Mouse (Mus musculus) thymus, postnatal 10 days (tissue): ENCODE results near the gene Olfr464.

ENCODE experiments used
- DNase-seq, 2 experiments: peaks; one replicate each; pipeline ENCODE4 v3.0.0; 2021; ENCODE audit warnings: low spot score in 2 of 2

The Olfr464 gene

GRCm38 (mm10) chr11:87920966-87921365, at the start of gene Olfr464:
Gene Olfr464 (minus strand): TSS chr11:87920967.
- peak in 1 of 2 experiments; percentile 42 for DNase-seq

DNA sequence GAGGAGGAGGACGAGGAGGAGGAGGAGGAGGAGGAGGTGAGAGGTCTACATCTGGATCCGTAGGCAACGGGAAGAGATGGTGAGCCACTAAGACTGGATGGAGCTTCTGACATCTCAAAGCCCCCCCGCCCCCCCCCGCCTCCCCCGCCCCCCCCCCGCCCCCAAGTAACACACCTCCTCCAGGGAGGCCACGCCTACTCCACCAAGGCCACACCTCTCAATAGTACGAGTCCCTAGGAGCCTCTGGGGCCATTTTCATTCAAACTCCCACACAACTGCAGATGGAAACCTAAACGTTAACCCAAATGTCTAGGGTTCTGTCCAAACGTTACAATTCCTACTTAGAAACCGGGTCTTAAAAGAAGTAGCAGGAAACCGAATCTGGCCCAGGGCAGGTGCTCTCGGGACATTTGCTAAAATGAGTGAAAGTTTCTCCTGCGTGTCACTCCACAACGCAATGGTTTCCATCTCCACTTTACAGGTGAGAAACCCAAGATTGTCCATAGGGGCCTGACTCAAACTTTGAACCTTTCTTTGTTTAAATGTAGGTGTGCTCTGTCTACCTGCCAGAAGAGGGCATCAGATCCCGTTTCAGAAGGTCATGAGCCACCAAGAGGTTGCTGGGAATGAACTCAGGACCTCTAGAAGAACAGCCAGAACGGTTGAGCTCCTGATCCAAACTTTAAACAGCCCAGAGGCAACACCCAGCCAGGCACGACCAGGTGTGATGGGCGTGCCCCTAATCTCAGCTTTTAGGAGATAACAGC, 47.8 kb upstream of the Olfr464 start:
- DNase-seq, result peak in 1 of 2 experiments; percentile 15

DNA sequence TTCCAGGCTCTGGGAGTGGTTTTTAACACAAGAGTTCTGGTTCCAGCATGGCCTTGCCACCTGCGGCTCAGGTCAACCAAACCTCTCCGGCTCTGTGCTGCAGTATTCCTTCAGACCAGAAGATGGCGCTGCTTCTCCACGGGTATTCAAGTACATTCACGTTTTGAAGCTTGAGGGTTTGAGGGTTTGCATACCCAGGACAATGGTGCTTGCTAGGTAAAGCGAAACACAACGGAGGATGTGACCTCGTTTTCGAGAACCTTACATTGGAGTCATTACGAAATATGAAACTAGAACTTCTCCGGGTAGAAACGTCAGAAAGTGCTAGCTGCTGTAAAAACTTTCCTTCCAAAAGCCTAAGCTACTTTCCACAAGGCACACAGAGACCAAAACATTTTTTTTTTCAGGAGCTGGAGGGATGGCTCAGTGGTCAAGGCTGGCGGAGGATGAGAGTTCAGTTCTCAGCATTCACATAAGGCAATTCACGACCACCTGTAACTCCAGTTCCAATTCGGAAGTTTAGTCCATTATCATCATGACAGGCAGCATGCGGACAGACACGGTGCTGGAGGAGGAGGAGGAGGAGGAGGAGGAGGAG, 47.0 kb upstream of the Olfr464 start:
- DNase-seq, result peak; percentile 78 to 90

DNA sequence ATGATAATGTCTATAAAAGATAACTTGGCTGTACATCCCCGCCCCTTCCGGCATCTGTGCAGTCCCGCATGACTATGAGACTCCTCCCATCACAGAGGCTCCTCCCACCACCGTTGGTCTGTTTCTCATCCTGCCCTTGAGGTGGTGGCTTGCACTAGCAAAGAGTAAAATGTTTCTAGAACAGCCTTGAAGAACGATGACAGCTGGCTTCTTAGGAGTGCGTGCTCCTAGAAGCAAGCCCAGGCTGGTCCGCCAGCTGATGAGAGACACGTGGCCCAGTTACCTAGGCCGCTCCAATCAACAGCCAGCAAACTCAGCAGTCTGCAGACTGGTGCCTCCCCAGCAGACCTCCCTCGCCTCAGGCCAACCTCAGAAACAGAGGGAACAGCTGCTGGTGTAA, 45.4 kb upstream of the Olfr464 start:
- no peak for DNase-seq

DNA sequence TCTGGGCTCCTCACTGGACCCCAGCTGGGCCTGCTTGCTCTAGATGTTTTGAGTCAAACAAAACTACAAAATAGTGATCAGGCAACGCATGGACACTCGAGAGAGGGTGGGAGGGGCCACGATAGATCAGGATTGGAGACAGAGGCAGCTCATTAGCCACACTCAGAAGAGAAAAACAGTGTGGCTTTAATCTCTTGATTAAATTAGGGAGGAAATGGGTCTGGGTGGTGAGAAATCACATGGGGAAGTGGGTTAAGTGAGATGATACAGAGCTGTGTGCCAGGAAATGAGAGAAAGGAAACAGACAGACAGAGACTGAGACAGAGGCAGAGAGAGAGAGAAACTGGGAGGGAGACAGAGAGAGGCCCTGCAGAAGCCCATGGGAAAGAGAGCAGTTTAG, 44.5 kb upstream of the Olfr464 start:
- DNase-seq, result no peak

GRCm38 (mm10) chr11:87957066-87957465, 36.3 kb upstream of the Olfr464 start:
- DNase-seq, result no peak

DNA sequence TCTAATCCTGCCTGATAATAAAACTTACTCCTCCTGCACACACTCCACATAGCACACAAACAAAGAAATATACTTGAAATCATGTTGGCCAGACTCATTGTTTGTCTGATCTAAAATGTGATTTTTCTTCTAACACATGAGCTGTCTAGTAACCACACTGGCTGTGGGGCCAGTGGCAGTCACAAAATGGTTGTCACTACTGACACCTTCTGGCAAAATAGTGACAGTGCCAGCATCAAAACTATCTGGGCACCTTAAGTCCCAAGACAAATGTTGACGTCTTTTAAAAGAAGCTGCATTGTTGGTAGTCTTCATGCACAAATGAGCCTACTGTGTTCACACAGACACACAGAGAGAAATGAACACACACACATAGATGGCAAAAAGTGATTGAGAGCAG, 34.4 kb upstream of the Olfr464 start:
- DNase-seq, result no peak

GRCm38 (mm10) chr11:87949990-87950389, 29.2 kb upstream of the Olfr464 start:
- no peak for DNase-seq

DNA sequence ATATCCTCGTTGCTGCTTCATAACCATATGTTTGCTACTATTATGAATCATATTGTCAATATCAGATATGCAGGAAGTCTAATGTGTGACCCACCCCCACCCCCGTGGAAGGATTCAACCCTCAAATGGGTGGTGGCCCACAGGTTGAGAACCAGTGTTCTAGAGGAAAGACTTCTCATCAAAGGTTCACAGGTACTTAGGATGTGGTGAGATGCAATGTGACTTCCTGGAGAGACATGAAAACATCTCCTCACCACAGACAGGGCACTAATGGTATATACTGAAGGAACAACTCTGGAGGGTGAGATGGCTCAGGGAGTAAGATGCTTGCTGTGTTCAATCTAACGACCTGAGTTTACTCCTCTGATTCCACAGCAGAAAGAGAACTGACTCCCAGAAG, 14.7 kb upstream of the Olfr464 start:
- DNase-seq, result no peak

- no peak for DNase-seq
Observed at GRCm38 (mm10) chr11:87933731-87934130, 13.0 kb upstream of the Olfr464 start.

GRCm38 (mm10) chr11:87930348-87930747, 9.6 kb upstream of the Olfr464 start:
- no peak for DNase-seq

GRCm38 (mm10) chr11:87920301-87920700, 466 bp downstream of the Olfr464 start:
- DNase-seq, result no peak

DNA sequence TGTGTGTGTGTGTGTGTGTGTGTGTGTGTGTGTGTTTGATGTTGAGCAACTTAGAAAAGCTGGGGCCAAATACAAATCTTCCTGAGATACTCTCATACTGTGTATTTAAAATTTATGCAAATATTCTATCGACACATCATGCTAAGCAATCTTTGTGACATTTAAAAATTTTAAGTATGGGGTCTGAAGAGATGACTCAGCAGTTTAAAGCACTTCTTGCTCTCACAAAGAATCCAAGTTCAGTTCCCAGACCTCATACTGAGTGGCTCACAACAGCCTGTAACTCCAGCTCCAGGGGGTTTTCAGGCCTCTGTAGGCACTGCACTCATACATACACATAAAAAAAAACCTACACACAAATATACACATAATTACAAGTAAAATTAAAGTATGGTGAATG, 4.8 kb downstream of the Olfr464 start:
- no peak for DNase-seq

- no peak for DNase-seq
Observed at GRCm38 (mm10) chr11:87904331-87904730, 16.4 kb downstream of the Olfr464 start.

DNA sequence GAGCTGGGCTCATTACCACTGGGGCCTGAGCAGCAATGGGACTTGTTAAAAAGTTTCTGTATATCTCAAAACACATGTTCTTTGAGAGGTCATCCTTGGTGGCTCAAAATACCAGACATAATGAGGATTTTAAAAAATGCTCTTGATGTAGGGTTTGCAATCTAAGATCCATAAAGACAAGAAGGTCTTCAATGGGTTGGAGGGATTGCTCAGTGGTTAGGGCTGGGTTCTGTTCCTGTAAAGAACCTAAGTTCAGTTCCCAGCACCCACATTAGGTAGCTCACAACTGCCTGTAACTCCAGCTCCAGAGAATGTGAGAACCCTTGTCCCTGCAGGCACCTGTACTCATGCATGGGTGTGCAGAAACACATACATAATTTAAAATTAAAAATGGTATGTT, 23.5 kb downstream of the Olfr464 start, which contains the start of gene Olfr463:
Olfr463 (minus strand) TSS at position 101 of the 400 bp plus-strand sequence.
- no peak for DNase-seq

DNA sequence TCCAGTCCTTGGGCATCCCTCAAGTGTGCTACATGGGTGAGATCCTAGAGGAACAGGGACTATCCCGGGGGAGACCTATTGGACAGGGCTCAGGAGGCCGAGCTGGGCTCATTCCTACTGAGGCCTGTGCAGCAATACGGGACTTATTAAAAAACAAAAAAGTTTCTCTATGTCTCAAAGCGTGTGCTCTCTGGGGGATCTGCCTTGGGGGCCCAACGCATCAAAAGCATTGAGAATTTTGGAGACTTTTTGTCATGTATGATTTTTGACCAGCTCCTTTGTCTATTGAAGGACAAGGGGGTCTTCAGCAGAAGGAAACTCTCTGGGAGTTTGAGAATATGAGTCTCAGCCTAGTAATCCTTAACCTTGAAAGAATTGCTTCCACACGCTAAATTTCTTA, 28.6 kb downstream of the Olfr464 start, which contains the start of gene Olfr462:
Olfr462 (minus strand) TSS at position 101 of the 400 bp plus-strand sequence.
- DNase-seq, result no peak

GRCm38 (mm10) chr11:87884856-87885255, 35.9 kb downstream of the Olfr464 start:
- no peak for DNase-seq

- DNase-seq, result peak in 1 of 2 experiments; percentile 17
Observed at GRCm38 (mm10) chr11:87883493-87883892, 37.3 kb downstream of the Olfr464 start.

GRCm38 (mm10) chr11:87881714-87882113, 39.1 kb downstream of the Olfr464 start:
- DNase-seq, result no peak

DNA sequence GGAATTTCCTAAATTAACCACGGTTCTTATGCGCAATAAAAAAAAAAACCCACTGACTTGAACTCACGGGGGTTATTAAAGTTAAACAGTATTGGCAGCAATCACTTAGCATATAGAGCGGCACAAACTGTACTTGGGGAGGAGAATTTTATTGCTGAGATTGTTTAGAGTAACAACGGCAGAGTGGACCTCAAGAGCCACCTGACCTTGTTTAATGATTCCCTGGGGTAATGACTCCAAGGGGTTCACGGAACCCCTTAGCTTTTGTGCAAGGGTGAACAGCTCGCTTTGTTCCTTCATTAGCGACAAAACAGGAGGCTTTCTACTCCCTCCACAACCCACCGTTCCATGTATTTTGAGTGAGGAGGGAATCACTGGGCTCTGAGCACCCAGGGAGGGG, 40.9 kb downstream of the Olfr464 start:
- no peak for DNase-seq

DNA sequence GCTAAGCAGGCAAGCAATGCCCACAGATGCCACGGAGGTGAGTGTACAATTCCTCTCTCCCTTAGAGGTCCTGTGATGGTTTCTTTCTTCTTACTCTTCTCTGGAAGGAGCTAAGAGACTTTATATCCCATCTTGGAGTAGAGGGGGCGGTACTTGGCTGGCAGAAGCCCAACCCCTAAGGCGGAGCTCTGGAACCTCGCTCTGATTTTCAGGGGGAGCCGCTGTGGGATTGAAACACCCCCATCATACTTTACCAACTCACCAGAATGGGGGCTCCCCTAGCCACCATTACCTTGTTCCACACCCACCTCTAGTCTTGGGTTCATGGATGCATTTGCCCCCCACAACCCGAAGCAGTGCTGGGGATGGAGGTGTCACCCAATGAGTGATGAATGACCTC, 45.3 kb downstream of the Olfr464 start, which contains the start of gene Epx:
Epx (minus strand) TSS at position 101 of the 400 bp plus-strand sequence.
- DNase-seq, result no peak

GRCm38 (mm10) chr11:87871766-87872165, 49.0 kb downstream of the Olfr464 start:
- DNase-seq, result no peak

GRCm38 (mm10) chr11:87870096-87870495, 50.7 kb downstream of the Olfr464 start:
- no peak for DNase-seq
